Mouse (Mus musculus) ovary, postnatal 10 days (tissue): ENCODE data around the gene Oaz1.
"Not testable (repeated sequence)": the region's sequence is repeated elsewhere in the genome, so short reads cannot be mapped to it uniquely, and the experiment has no call there.

Experiments
- DNase-seq: peaks from one replicate; pipeline ENCODE4 v3.0.0; 2022; ENCODE audit warnings: low spot score

The Oaz1 gene

DNA sequence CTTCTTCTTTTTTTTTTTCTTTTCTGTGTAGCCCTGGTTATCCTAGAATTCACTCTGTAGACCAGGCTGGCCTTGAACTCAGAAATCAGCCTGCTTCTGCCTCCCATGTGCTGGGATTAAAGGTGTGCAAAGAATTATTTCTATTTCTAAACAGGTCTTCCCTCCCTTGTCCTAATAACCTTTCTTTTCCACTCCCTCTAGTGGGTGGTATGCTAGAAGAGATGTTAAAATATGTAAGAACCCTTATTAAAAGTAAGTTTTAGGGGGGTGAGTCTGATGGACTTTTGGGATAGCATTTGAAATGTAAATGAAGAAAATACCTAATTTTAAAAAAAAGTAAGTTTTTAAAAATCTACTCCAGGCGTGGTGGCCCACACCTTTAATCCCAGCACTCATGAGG is 3.1 kb upstream of the Oaz1 start:
- no peak for DNase-seq

DNA sequence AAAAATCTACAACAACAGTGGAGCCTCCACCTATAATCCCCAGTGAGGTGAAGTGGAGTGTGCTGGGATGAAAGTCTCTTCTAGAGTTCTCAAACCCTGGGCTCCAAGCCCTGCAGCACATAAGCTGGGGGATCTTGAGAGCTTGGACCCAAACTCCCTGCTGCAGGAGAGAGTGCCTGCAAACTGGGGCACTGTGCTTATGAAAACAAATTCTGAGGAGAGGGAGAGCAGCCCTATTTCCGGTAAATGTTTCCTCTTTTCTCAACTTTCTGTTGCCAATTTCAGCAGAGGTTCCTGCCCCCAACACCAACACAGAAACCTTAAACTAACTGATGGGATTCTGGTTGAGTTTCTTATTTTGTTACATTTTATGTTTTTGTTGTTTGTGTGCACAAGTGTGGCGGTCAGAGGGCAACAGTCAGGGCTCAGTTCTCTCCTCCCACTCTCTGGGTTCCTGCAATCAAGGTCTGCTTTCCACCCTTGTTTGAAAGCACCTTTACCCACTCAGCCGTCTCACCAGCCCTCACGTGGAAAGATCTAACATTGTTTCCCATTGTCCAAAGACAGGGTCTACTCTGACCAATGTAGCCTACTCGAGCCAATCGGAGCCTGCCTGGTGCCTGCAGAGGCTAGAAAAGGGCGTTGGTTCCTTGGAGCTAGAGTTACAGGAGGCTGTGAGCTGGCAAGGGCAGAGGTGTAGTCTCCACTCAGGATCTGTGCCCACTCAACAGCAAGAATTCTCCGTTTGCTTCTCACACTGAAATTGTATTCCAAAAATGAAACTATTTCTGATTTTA is 2.4 kb upstream of the Oaz1 start:
- DNase-seq: no peak

DNA sequence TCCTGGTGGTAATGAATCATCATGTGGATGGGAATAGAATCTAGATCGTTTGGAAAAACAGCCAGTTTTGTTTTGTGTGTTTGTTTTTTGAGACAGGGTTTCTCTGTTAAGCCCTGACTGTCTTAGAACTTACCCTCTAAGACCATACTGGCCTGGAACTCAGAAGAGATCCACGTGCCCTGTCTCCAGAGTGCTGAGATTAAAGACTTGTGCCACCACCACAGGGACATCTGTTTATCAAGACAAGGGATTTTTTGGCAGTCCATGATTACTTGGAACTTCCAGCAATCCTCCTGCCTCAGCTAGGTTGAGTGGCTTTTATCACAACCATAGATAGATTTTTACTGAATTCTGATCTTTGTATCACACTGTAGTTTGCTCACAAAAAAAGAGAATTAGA is 1.6 kb upstream of the Oaz1 start:
- DNase-seq: no peak

DNA sequence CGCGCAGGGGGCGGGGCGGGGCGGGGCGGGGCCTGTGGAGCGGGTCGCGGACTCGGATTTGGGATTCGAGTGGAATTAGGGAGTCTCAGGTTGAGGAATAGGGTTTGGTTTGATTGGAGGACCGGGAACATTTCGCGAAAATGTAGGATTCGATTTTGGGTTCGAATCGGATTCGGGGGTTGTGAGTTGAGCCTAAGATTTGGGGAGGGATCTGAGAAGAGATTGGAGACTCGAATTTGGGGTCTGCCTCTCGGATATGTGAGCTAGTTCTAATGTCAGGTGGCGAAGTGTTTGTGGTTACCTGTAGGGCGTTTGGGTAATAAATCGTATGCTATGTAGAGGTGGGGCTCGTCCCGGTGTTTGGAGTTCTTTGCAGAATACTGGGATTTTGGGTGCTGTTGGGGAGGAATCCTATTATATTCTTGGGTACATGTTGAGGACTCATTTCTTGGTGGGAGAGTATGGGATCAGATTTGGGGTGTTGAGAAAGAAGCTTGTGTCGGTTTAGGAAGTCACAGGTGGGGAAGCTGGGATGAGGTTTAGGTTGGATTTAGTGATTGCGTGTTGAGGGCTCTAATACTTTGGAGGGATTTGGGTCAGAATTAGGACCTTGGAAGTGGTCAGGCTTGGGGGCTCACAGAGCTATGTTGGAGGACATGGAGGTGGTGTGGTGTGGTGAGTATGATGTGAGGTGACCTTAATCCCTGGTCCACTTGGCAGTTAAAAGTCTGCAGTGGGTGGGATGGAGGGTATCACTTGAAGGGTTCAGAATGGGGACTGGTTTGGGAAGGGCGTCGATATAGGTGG is 810 bp downstream of the Oaz1 start:
- no peak for DNase-seq

DNA sequence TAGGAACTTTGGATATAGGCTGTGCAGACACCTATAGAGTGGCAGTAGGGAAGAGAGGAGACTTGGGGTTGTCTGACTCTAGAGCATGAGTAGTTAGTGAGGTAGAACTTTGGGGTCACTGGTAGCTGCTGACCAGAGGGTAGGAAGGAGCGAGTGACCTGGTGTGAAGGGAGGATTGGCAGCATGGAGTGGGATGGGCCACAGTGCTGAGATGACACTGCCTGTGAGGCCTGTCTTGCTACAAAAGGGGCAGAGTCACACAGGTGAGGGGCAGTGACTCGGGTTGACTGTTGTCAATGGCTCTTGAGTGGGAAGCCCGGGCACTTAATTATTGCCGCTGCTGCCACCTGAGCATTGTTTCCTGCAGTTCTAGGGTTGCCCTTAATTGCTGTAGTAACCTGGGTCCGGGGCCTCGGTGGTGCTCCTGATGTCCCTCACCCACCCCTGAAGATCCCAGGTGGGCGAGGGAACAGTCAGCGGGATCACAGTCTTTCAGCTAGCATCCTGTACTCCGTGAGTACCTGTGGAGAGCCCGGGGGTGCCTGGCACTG is 1.5 kb downstream of the Oaz1 start:
- DNase-seq: no peak

DNA sequence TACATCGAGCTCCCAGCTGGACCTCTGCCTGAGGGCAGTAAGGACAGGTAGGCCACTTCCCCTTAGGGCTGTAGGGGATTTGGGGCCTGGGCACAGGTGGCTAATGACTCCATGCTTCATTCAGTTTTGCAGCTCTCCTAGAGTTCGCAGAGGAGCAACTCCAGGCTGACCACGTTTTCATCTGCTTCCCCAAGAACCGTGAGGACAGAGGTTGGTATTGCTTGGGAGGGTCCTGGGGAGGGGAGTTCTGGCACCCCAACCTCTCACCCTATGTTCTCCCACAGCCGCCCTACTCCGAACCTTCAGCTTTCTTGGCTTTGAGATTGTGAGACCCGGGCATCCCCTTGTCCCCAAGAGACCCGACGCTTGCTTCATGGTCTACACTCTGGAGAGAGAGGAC is 2.1 kb downstream of the Oaz1 start:
- DNase-seq: not testable (repeated sequence)

DNA sequence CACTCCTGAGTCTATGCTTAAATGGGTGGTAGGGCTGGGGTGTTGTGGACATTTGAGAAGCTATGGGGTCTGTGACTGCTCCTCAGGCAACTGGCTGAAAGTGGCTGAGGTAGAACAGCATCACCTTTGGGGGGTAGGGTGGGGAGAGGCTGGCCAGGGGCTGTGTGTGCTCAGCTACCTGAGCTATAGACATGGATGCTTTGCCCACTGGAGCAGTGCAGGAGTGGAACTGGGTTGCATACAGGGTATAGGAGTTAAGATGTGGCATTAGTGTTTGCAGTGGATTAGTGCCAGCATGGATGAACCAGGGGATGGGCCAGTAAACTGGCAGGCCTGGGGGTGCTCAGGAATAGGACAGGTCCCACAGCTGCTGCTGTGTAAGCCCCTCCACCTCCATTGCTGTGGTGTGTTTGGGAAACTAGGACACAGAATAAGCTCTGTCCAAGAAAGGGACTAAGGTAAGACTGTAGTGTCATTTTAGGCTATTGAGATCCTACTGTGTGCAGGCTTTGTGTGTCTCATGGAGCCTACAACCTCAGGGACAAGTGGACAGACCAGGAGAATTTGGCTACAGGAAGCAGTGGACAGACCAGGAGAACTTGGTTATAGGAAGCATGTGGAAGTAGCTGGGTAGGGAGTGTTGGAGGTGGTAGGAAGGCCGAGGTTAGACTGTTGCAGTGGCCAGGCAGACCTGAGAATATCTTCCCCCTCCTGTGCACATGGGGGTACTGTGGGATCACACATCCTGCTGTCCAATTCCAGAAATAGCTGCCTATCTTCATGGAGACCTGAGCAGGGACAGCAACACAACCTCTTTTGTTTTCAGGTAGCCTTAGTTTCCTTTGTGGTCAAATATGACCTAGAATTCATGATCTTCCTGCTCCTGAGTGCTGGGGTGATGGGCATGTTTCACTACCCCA is 3.2 kb downstream of the Oaz1 start:
- no peak for DNase-seq

DNA sequence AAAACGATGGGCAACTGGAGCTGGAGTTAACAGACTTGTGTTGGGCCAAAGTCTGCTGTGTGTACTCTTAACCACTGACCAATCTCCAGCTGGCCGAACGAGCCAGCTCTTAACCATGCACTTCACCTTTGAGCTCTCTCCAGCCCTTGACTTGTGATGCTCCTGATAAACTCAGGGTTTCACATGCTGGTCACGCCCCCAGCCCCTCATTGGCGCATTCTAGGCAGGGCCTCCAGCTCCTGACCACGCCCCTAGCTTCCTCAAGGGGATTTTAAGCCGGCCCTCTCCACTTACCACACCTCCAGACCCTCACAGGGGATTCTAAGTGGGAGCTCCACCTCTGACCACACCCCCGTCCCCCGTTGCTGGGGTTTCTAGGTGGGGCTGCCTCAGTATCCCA is 4.7 kb downstream of the Oaz1 start:
- no peak for DNase-seq

DNA sequence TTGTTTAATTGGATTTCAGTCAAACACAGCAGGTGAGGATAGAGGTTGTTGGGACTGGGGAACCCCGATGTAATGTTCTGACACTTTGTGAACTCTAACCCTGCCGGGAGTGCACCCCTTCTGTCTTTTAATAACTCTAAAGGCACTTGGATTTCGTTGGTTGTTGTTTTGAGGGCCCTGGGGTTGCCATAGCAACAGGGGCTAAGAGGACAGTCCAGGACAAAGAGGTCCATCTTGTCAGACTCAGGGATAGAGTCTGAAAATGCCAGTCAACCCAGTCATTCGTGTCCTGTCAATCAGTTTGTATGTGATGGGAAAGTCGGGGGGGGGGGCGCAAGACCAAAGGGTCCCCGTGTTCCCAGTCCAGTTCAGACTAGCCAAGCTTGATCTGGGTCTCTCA is 6.4 kb downstream of the Oaz1 start:
- DNase-seq: no peak

DNA sequence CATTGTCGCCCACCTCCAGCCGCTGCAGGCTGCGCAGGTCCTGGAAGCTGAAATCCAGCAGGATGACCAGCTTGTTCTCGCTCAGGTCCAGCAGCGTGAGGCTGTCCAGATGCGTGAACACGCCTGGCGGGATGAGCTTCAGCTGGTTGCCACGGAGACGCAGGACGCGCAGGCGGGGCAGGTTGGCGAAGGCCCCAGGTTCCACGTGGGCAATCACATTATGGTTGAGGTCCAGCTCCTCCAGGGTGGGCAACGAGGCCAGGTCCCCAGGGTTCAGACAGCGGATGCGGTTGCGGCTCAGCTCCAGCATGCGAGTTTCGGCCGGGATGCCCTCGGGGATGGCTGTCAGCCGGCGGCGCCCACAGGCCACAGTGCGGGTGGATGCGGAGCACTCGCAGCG is 9.2 kb downstream of the Oaz1 start:
- DNase-seq: no peak

DNA sequence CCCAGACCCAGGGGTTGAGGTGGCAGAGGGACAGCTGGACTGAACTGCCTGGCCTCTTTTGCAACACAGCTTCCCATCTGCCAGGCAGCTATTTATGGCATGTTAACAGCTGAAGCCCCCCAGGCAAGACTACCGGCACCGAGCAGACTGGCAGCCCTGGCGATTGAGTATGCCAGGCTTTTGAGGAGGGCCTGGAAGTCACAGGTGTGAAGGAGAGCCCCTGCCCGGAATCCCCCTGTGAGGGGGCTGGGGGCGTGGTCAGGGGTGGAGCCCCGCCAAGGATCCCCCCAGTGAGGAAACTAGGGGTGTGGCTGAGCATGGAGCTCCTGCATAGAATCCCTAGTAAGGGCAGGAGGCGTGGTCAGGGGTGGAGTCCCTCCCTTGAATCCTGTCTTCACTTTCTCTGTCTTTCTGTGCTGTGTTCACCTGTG is 10.5 kb downstream of the Oaz1 start:
- DNase-seq: no peak

DNA sequence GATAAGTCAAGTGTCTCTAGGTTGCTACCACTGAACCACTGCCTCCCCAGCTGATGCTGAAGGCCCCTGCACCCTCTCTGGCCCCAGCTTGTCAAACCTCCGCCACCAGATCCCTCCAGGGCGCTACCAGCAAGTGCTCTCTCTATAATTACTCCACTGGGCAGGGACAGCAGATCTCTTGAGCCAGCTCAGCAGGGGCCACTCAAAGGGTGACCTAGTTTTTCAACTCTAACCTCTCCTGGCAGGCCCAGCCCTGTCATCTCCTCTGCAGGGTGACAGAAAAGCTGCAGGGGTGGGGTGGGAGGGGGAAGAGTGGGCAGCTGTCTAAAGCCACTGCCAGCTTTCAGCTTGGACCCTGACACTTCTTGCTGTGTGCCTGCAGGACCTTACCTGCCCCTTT is 11.4 kb downstream of the Oaz1 start:
- DNase-seq: no peak

DNA sequence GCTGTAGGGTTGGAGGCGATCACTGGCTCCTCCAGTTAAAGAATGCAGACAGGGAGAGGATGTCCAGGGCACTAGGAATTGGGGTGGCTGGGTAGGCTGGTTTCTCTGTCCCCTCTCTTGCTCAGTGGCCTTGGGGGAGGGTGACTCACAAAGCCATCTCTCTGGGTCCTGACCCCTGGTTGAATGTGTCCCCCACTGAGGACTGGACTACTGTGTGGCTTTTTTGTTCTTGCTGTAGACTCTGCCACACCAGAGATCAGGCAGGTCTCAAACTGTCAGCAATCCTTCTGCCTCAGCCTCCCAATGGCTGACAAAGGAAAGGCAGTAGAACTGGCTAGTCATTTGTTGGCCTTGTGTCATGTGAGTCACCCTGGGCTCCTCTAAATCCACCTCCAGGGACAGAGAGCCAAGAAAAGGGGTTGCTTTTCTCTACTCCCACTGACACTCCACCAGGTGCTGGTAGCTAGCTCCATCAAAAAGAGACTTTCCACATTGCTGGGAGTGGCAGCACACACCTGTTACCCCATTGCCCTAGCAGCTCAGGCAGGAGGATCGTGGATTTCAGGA is 12.0 kb downstream of the Oaz1 start:
- no peak for DNase-seq

DNA sequence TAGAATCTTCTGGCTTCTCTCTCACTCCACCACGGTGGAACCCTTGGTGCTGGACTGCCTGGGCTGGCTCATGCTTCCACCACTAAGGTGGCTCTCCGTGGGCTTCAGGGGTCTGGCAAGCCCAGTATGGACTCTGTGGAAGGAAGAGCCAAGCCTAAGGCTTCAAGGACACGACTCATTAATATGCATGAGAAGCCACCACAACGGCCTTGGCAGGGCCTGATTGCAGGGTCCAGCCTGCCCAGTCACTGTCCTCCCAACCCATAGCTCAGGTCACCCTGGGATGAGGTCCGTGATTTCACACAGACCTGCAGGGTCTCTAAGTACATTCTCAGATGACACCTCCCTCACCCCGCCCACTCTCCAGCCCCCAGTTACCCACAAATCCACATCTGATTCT is 13.4 kb downstream of the Oaz1 start:
- DNase-seq: no peak

DNA sequence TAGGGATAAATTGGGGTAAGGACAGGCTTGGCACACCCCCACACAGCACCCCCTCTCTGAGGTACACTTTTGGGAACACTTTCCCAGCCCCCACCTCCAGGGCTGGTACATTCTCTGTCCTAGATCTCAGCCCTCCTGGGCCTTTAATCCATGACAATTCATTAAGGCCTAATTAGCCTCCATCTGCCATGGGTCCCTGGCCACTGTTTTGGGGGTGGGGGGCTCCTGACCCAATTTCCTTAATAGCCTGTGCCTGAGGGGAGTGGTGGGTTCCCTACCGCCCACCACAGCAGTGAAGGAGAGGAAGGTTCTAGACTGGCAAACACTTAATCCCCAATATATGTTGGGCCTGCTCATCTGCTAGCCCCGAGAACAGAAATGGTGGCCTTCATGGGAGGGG is 15.2 kb downstream of the Oaz1 start:
- DNase-seq: no peak

DNA sequence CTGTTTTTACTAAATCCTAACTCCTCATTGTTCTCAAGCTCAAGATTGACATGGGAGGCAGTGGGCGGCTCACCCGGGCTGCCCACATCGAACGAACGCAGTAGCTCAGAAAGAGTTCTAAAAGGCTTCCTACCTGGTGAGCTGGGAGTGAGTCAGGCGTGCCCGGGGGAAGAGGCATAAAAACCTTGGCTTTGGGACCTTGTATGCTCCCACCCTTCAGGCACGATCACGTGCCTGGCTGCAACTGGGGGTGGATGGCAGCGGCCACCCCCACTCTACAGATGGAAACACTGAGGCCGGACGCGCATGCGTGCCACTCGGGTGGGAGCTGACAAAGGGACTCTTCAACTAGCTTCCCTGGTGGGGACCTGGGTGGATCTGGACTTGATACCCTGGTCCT is 15.9 kb downstream of the Oaz1 start:
- no peak for DNase-seq

DNA sequence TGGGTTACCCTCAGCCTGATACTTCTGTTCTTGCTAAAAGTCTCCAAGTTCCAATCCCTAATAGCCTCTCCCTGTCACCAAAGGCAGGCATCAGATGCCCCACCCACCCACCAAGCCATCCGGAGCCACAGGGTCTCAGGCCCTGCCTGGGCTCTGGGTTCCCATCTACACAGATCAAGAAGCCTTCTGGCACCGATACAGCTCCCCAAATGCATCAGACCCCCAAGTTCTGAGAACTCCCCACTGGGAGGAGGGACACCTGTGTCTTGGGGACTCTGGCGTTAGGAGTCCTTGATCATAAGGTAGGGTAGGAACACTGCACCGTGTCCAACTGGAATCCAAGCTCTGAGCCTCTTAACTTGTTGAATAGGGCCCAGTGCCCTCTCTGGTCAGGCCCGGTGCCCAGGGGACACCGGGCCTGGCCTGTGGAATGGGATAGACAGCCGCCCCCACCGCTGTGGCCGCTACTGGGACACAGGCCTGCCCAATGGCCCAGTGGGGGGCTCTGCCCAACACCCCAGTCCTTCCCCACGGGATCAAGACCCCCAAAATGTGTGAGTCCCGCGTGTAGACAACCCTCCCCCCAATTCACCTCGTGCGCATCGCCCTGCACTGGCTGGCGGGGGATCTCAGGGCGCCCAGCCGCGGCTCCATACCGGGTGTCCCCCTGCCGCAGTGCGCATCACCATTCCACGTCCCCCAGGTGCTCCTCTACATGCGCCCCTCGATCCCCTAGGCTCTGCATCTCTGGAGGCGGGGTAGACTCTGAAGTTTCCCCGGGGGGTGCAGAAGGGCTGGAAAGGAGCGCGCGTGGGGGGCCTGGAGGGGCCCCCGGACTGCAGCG is 16.9 kb downstream of the Oaz1 start:
- no peak for DNase-seq

DNA sequence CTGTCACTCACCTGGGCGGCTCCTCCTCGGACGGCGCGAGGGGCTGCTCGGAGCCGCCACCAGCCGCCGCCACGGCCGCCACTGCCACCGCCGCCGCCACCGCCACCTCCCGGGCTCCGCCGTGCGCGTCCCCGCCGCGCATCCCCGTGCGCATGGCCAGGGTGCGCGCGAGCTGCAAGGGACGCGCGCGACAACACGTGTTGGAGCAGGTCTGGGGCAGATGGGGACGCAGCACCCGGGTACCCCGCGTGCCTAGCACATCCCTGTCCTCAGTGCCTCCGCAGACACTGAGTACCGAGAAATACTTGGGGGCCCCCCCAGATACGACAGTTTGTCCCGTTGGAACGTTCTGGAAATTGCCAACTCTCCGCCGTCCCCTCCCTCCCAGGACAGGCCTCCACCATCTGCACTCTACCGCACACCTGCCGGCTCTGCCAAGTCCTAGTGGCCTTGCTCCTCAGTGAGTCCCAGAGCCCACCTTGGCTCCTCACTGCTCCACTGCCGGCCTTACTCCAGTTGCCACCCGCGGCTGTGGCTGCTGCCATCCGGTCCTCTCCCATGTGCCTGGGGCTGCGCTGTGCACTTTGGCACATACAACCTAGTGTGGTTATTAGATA is 17.6 kb downstream of the Oaz1 start, which contains the start of gene Lingo3:
Gene Lingo3, minus strand, starts transcription at position 109 of the 617 bp plus-strand sequence.
- no peak for DNase-seq

DNA sequence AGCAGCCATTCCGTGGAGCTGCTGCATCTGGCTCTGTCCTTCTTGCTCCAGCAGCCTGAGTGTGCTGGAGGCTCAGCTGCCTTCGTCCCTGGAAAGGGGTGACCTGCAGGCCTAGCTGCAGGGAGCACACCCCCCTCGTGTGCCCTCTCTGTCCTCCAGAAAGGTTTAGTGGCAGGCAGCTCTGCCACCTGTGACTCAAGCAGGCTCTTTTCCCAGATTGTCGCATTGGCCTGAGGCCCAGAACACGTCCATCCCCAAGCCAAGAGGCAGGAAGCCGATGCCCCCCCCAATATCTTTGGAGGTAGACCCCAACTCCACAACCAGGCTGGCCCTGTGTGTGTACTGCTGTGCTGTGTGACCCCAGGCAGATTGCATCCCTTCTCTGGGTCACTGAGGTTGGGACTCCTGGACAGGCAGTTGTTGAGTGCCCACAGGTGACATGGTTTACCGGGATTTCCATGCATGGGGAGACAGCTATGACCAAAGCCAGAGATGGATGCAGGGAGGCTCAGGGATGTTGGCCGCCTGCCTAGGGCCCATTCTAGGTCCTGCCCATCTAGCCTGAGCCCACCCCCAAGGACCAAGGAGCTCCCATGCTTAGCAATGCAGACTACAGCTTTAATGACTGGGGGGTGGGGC is 18.7 kb downstream of the Oaz1 start:
- no peak for DNase-seq

DNA sequence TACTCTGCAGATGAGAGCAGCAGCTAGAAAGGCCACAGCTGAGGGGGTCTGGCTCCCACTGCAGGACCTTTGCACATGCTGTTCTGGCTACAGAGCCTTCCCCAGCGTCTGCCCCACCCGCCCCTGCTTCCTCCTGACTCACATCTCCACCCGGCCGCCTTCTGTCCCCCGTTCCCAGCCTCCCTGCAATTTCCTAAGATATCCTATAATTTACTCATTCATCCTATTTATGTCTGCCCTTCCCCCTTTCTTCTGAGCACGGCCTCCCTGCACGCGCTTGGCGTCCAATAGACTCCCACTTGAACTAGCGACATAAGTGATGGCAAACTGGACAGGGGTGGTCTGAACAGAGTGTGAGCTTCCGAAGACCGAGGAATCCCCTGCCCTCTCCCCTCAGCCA is 19.3 kb downstream of the Oaz1 start:
- DNase-seq: no peak
